Mouse (Mus musculus): ENCODE data around the gene Adam19. TPM values are rescaled to one million over a fixed set of nuclear protein-coding genes. Genes with fewer than 3 reads are reported as not detected.
"Not testable (repeated sequence)": the region's sequence is repeated elsewhere in the genome, so short reads cannot be mapped to it uniquely, and the experiment has no call there.

Gene Adam19
- polyA plus RNA-seq, 1 experiment from 2014 or later, result 6.2 TPM

DNA sequence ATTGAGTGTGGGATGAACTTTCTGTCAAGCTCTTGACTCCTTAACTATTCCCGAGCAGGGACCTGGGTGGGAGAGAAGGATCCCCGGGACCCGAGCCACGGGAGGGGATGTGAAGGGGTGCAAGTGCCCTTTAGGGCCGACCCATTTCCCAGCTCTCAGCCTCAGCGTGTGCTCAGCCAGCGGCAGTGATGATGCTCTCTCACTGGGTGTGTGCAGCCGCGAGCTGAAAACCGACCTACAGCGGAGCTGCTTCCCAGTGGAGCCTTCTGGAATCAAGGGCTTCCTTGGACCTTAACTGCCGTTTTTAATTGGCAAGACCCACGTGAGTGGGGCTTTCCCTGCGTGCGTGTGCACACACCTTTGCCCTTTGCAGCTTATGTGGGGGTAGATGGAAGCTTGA, 16.9 kb upstream of the Adam19 start:
- no peak overlapping the region for H3K4me3 ChIP-seq
- WGBS, result 83% methylated on average over 15 of the region's 15 CpGs
- H3K36me3 ChIP-seq (ENCODE audit: poor library complexity, severe bottlenecking), result no peaks in the 10 kb centered on the region
- no peak overlapping the region for H3K4me2 ChIP-seq
- no peaks in the 10 kb centered on the region for H3K27me3 ChIP-seq
- H3K27ac ChIP-seq, result no peak overlapping the region
- no peaks in the 10 kb centered on the region for H3K9me3 ChIP-seq (replicated peaks)
- no peaks in the 10 kb centered on the region for H3K4me1 ChIP-seq
- no peak for ATAC-seq
- no peak overlapping the region for H3K9ac ChIP-seq

GRCm38 (mm10) chr11:46039335-46039734, 16.5 kb upstream of the Adam19 start:
- ATAC-seq, result no peak
- no peak overlapping the region for H3K4me2 ChIP-seq
- H3K27ac ChIP-seq, result no peak overlapping the region
- 83% methylated on average over 11 of the region's 11 CpGs for WGBS
- no peaks in the 10 kb centered on the region for H3K9me3 ChIP-seq (replicated peaks)
- no peaks in the 10 kb centered on the region for H3K4me1 ChIP-seq
- H3K4me3 ChIP-seq, result no peak overlapping the region
- no peaks in the 10 kb centered on the region for H3K36me3 ChIP-seq (ENCODE audit: poor library complexity, severe bottlenecking)
- no peak overlapping the region for H3K9ac ChIP-seq
- H3K27me3 ChIP-seq, result no peaks in the 10 kb centered on the region

- 88% methylated on average over 9 of the region's 9 CpGs for WGBS
- no peak overlapping the region for H3K9ac ChIP-seq
Observed at GRCm38 (mm10) chr11:46040841-46041556, 14.8 kb upstream of the Adam19 start.

GRCm38 (mm10) chr11:46041607-46042267, 14.1 kb upstream of the Adam19 start:
- ATAC-seq, result no peak
- Histone ChIP-seq H3K27ac (no peak overlapping the region), H3K36me3 (ENCODE audit: poor library complexity, severe bottlenecking) (no peaks in the 10 kb centered on the region), H3K27me3 (no peaks in the 10 kb centered on the region), H3K4me3 (no peak overlapping the region), H3K9ac (no peak overlapping the region), H3K9me3 (replicated peaks) (no peaks in the 10 kb centered on the region), H3K4me2 (no peak overlapping the region), H3K4me1 (no peaks in the 10 kb centered on the region)
- 87% methylated on average over 12 of the region's 12 CpGs for WGBS

More at GRCm38 (mm10) chr11:46040841-46041556, 14.8 kb upstream of the Adam19 start:
- no peaks in the 10 kb centered on the region for H3K9me3 ChIP-seq (replicated peaks)
- H3K4me2 ChIP-seq, result no peak overlapping the region
- no peaks in the 10 kb centered on the region for H3K36me3 ChIP-seq (ENCODE audit: poor library complexity, severe bottlenecking)
- no peaks in the 10 kb centered on the region for H3K27me3 ChIP-seq
- H3K27ac ChIP-seq, result no peak overlapping the region
- no peaks in the 10 kb centered on the region for H3K4me1 ChIP-seq
- no peak overlapping the region for H3K4me3 ChIP-seq
- no peak for ATAC-seq

- Histone ChIP-seq H3K4me2 (no peak overlapping the region), H3K27me3 (no peaks in the 10 kb centered on the region), H3K4me1 (no peaks in the 10 kb centered on the region), H3K36me3 (ENCODE audit: poor library complexity, severe bottlenecking) (no peaks in the 10 kb centered on the region), H3K4me3 (no peak overlapping the region), H3K27ac (no peak overlapping the region), H3K9me3 (replicated peaks) (no peaks in the 10 kb centered on the region), H3K9ac (no peak overlapping the region)
- ATAC-seq, result no peak
- 89% methylated on average over 5 of the region's 5 CpGs for WGBS
Observed at GRCm38 (mm10) chr11:46044781-46045180, 11.0 kb upstream of the Adam19 start.

DNA sequence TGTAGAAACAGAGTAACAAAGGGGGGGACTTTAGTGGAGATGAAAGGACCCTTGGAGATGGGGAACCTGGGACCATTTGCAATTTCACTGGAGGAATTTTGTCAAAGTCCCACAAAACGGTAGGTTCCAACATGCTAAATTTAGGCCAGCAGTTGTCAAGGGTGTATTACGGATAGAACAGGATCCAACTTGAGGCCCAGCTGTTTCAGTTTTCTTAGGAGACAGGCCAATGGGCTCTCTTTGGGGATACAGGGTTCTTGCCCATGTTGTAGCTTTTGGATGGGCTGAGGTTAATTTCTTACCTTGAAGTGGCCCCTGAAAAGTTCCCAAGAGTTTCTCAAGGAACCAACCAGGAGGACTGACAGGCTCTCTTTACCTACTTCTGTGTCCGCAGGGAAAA, 8.5 kb upstream of the Adam19 start:
- H3K9ac ChIP-seq, result no peak overlapping the region
- ATAC-seq, result no peak
- WGBS, result 96% methylated on average over 3 of the region's 3 CpGs
- no peaks in the 10 kb centered on the region for H3K4me1 ChIP-seq
- no peak overlapping the region for H3K27ac ChIP-seq
- H3K4me3 ChIP-seq, result no peak overlapping the region
- no peak overlapping the region for H3K4me2 ChIP-seq
- H3K27me3 ChIP-seq, result no peaks in the 10 kb centered on the region
- H3K36me3 ChIP-seq (ENCODE audit: poor library complexity, severe bottlenecking), result no peaks in the 10 kb centered on the region
- H3K9me3 ChIP-seq (replicated peaks), result no peaks in the 10 kb centered on the region

DNA sequence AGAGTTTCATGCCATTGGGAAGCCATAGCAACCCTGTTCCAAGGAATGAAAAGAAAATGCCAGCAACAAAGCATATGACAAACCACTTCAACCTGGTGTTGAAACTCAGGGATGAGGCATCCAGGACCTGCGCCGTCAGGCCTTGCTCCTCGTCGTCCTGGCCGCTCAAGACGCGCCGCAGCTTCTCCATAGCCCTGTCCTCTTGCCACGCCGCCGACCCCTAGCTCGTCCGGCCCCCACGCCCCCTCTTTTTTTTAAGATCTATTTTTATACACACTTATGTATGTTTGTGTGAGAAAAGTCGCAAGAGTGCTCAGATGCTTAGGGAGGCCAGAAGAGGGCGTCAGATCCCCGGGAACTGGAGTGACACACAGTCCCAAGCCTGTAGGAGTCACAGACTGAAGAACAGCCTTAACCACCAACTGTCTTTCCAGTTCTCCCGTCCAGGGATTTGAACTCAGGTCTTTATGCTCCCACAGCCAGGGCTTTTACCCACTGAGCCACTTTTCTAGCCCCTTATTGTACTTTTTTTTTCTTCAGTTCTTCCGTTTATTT, 3.6 kb upstream of the Adam19 start, which contains the start of gene Gm12166:
Gm12166 (minus strand) TSS at position 217 of the 555 bp plus-strand sequence.
- not testable (repeated sequence) for H3K4me3 ChIP-seq; H3K27me3 ChIP-seq; H3K9me3 ChIP-seq (replicated peaks); H3K4me1 ChIP-seq; H3K36me3 ChIP-seq (ENCODE audit: poor library complexity, severe bottlenecking); H3K4me2 ChIP-seq; H3K9ac ChIP-seq; ATAC-seq; H3K27ac ChIP-seq
- WGBS, result 30% methylated on average over 19 of the region's 19 CpGs

DNA sequence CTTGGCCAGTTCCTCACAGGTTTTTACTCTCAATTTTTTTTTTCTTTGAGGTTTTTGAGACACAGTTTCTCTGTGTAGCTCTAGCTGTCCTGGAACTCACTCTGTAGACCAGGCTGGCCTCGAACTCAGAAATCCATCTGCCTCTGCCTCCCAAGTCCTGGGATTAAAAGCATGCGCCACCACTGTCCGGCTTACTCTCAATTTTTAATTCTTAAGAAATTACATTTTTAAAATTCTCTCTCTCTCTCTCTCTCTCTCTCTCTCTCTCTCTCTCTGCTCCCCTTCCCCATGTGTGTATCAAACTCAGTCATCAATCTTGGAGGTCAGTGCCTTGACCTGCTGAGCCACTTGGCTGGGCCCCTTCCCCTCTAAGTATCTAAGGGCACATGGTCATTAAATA, 2.3 kb upstream of the Adam19 start:
- WGBS, result 92% methylated on average over 3 of the region's 3 CpGs
- not testable (repeated sequence) for H3K9ac ChIP-seq; H3K9me3 ChIP-seq (replicated peaks); ATAC-seq; H3K27me3 ChIP-seq; H3K36me3 ChIP-seq (ENCODE audit: poor library complexity, severe bottlenecking); H3K4me2 ChIP-seq; H3K27ac ChIP-seq; H3K4me3 ChIP-seq
- H3K4me1 ChIP-seq, result peaks cover 10% of the 10 kb centered on the region

GRCm38 (mm10) chr11:46054311-46054710, 1.5 kb upstream of the Adam19 start:
- Histone ChIP-seq H3K4me1 (peaks cover 10% of the 10 kb centered on the region), H3K9ac (no peak overlapping the region), H3K36me3 (ENCODE audit: poor library complexity, severe bottlenecking) (no peaks in the 10 kb centered on the region), H3K9me3 (replicated peaks) (no peaks in the 10 kb centered on the region), H3K4me2 (no peak overlapping the region), H3K27me3 (0 out of 2 replicates have a peak, but pooled peaks cover 3% of the 10 kb centered on the region), H3K4me3 (no peak overlapping the region), H3K27ac (no peak overlapping the region)
- no peak for ATAC-seq
- 51% methylated on average over 5 of the region's 5 CpGs for WGBS

- H3K4me2 ChIP-seq, result peak overlapping the region; percentile 70
- WGBS, result 26% methylated on average over 13 of the region's 13 CpGs
- H3K4me1 ChIP-seq, result peaks cover 10% of the 10 kb centered on the region
- peak overlapping the region; percentile 82 for H3K27ac ChIP-seq
- H3K9me3 ChIP-seq (replicated peaks), result no peaks in the 10 kb centered on the region
- peak overlapping the region; percentile 89 for H3K9ac ChIP-seq
- ATAC-seq, result peak; percentile 60
- peak overlapping the region; percentile 68 for H3K4me3 ChIP-seq
- H3K27me3 ChIP-seq, result 0 out of 2 replicates have a peak, but pooled peaks cover 3% of the 10 kb centered on the region
- no peaks in the 10 kb centered on the region for H3K36me3 ChIP-seq (ENCODE audit: poor library complexity, severe bottlenecking)
Observed at GRCm38 (mm10) chr11:46054911-46055895, 589 bp upstream of the Adam19 start.

GRCm38 (mm10) chr11:46056770-46057411, 1.1 kb downstream of the Adam19 start:
- Histone ChIP-seq H3K9me3 (replicated peaks) (no peaks in the 10 kb centered on the region), H3K4me3 (peak overlapping the region; percentile 68), H3K36me3 (ENCODE audit: poor library complexity, severe bottlenecking) (0 out of 2 replicates have a peak, but pooled peaks cover 5% of the 10 kb centered on the region), H3K9ac (peak overlapping the region; percentile 89), H3K27ac (peak overlapping the region; percentile 82; the same call in 1 of the 2 replicates), H3K4me1 (peaks cover 10% of the 10 kb centered on the region), H3K27me3 (0 out of 2 replicates have a peak, but pooled peaks cover 3% of the 10 kb centered on the region), H3K4me2 (peak overlapping the region; percentile 70)
- peak; percentile 12; the same call in 1 of the 2 replicates for ATAC-seq
- 3% methylated on average over 25 of the region's 25 CpGs for WGBS
